Mouse (Mus musculus) MEL (cell line): ENCODE data around the gene Trabd. TPM values are rescaled to one million over a fixed set of nuclear protein-coding genes. Genes with fewer than 3 reads are reported as not detected.

Experiments used
- DNase-seq: peaks from one replicate; pipeline ENCODE4 v3.0.0; 2011; ENCODE audit warnings: low read depth, low spot score
- H3K27ac ChIP-seq: 2 replicates; pipeline ENCODE4 v1.5.1; 2012; ENCODE audit warnings: low read depth, mild to moderate bottlenecking, control low read depth, low read length, moderate library complexity; ENCODE audit not compliant: control insufficient read depth
- H3K27me3 ChIP-seq, 2 experiments: fragments of 150-350 bp in 1 of 2; sonication (generic) in 1 of 2; 2 replicates each; pipeline ENCODE4 v1.6.1; 2012; ENCODE audit warnings: low read length in 2 of 2, mild to moderate bottlenecking in 2 of 2, improper control_type of control experiment in 1 of 2, moderate library complexity in 1 of 2; ENCODE audit not compliant: insufficient read depth in 2 of 2, control insufficient read depth in 1 of 2
- H3K36me3 ChIP-seq, 2 experiments: 2 replicates each; pipeline ENCODE4 v1.6.1; 2012 to 2014; ENCODE audit warnings: low read length in 2 of 2, improper control_type of control experiment in 1 of 2, inconsistent platforms in 1 of 2, mild to moderate bottlenecking in 1 of 2; ENCODE audit not compliant: insufficient read depth in 2 of 2, control insufficient read depth in 1 of 2
- H3K4me1 ChIP-seq, 2 experiments: fragments of 150-350 bp in 1 of 2; sonication (generic) in 1 of 2; 2 replicates each; pipeline ENCODE4 v1.6.1; 2012; ENCODE audit warnings: low read length in 2 of 2, improper control_type of control experiment in 1 of 2, mild to moderate bottlenecking in 1 of 2; ENCODE audit not compliant: insufficient read depth in 2 of 2, control insufficient read depth in 1 of 2
- H3K4me3 ChIP-seq, 2 experiments: fragments of 150-350 bp in 1 of 2; sonication (generic) in 1 of 2; 2 replicates each; pipeline ENCODE4 v1.5.1; 2012; ENCODE audit warnings: low read depth in 2 of 2, low read length in 2 of 2, mild to moderate bottlenecking in 2 of 2, moderate library complexity in 2 of 2, control low read depth in 1 of 2, improper control_type of control experiment in 1 of 2; ENCODE audit not compliant: control insufficient read depth in 1 of 2, insufficient read depth in 1 of 2
- H3K79me2 ChIP-seq: 2 replicates; pipeline ENCODE4 v1.6.1; 2012; ENCODE audit warnings: mild to moderate bottlenecking, low read length, moderate library complexity; ENCODE audit not compliant: control insufficient read depth, poor library complexity, insufficient read depth
- H3K9ac ChIP-seq: 2 replicates; pipeline ENCODE4 v1.6.1; 2012; ENCODE audit warnings: low read depth, mild to moderate bottlenecking, control low read depth, low read length, moderate library complexity; ENCODE audit not compliant: control insufficient read depth, poor library complexity, severe bottlenecking
- H3K9me3 ChIP-seq: fragments of 150-350 bp; sonication (generic); replicated peaks from 2 replicates; pipeline ENCODE4 v1.6.1; 2012; ENCODE audit warnings: mild to moderate bottlenecking, low read length, improper control_type of control experiment, moderate library complexity; ENCODE audit not compliant: insufficient read depth
- BHLHE40 ChIP-seq: IDR thresholded peaks from 2 replicates; pipeline ENCODE4 v1.6.1; 2012; ENCODE audit warnings: low read depth, mild to moderate bottlenecking, inconsistent platforms, low read length, improper control_type of control experiment, borderline replicate concordance
- CHD2 ChIP-seq: IDR thresholded peaks from 2 replicates; pipeline ENCODE4 v1.6.1; 2011; ENCODE audit warnings: low read length, improper control_type of control experiment
- CTCF ChIP-seq, 3 experiments: IDR thresholded peaks in 2 of 3; conservative IDR thresholded peaks in 1 of 3; 2 replicates each; pipeline ENCODE4 v1.5.1; 2011 to 2012; ENCODE audit warnings: low read length in 3 of 3, low read depth in 2 of 3, mild to moderate bottlenecking in 2 of 3, improper control_type of control experiment in 1 of 3, inconsistent platforms in 1 of 3, mixed read lengths in 1 of 3, moderate library complexity in 1 of 3; ENCODE audit not compliant: control insufficient read depth in 1 of 3, insufficient read depth in 1 of 3, poor library complexity in 1 of 3, severe bottlenecking in 1 of 3
- ETS1 ChIP-seq: IDR thresholded peaks from 2 replicates; pipeline ENCODE4 v1.6.1; 2012; ENCODE audit warnings: low read depth, mild to moderate bottlenecking, inconsistent platforms, low read length, improper control_type of control experiment, moderate library complexity
- GABPA ChIP-seq: IDR thresholded peaks from 2 replicates; pipeline ENCODE4 v1.6.1; 2012; ENCODE audit warnings: low read depth, mild to moderate bottlenecking, inconsistent platforms, low read length, improper control_type of control experiment, moderate library complexity
- GATA1 ChIP-seq: IDR thresholded peaks from 2 replicates; pipeline ENCODE4 v1.6.1; 2011; ENCODE audit warnings: low read depth, low read length, improper control_type of control experiment
- HCFC1 ChIP-seq: IDR thresholded peaks from 2 replicates; pipeline ENCODE4 v1.6.1; 2012; ENCODE audit warnings: low read depth, mild to moderate bottlenecking, inconsistent platforms, low read length, improper control_type of control experiment, moderate library complexity
- JUND ChIP-seq: IDR thresholded peaks from 2 replicates; pipeline ENCODE4 v1.6.1; 2011; ENCODE audit warnings: low read depth, mild to moderate bottlenecking, improper control_type of control experiment, low read length
- MAFK ChIP-seq: IDR thresholded peaks from 2 replicates; pipeline ENCODE4 v1.6.1; 2011; ENCODE audit warnings: low read depth, mild to moderate bottlenecking, low read length, improper control_type of control experiment, borderline replicate concordance
- MAX ChIP-seq: IDR thresholded peaks from 2 replicates; pipeline ENCODE4 v1.6.1; 2011; ENCODE audit warnings: low read length, improper control_type of control experiment
- MAZ ChIP-seq: IDR thresholded peaks from 2 replicates; pipeline ENCODE4 v1.6.1; 2012; ENCODE audit warnings: low read depth, mild to moderate bottlenecking, inconsistent platforms, low read length, improper control_type of control experiment
- MEF2A ChIP-seq: IDR thresholded peaks from 2 replicates; pipeline ENCODE4 v1.6.1; 2014; ENCODE audit warnings: low read depth, mild to moderate bottlenecking, inconsistent platforms, low read length, improper control_type of control experiment; ENCODE audit not compliant: poor library complexity, insufficient replicate concordance, severe bottlenecking; ENCODE audit errors: extremely low read depth
- MXI1 ChIP-seq: IDR thresholded peaks from 2 replicates; pipeline ENCODE4 v1.6.1; 2011; ENCODE audit warnings: mild to moderate bottlenecking, low read depth, low read length, improper control_type of control experiment
- MYB ChIP-seq: IDR thresholded peaks from 2 replicates; pipeline ENCODE4 v1.6.1; 2011; ENCODE audit warnings: mild to moderate bottlenecking, low read depth, low read length, improper control_type of control experiment
- SIN3A ChIP-seq: IDR thresholded peaks from 2 replicates; pipeline ENCODE4 v1.6.1; 2012; ENCODE audit warnings: low read length, improper control_type of control experiment, inconsistent platforms
- TAL1 ChIP-seq: IDR thresholded peaks from 2 replicates; pipeline ENCODE4 v1.6.1; 2012; ENCODE audit warnings: mild to moderate bottlenecking, inconsistent platforms, low read length, moderate library complexity, mixed read lengths
- TBP ChIP-seq: IDR thresholded peaks from 2 replicates; pipeline ENCODE4 v1.8.0; 2011; ENCODE audit warnings: low read depth, low read length, improper control_type of control experiment
- TCF12 ChIP-seq: IDR thresholded peaks from 2 replicates; pipeline ENCODE4 v1.6.1; 2014; ENCODE audit warnings: low read depth, mild to moderate bottlenecking, inconsistent platforms, low read length, improper control_type of control experiment, moderate library complexity
- UBTF ChIP-seq: IDR thresholded peaks from 2 replicates; pipeline ENCODE4 v1.6.1; 2012; ENCODE audit warnings: low read depth, mild to moderate bottlenecking, inconsistent platforms, low read length, improper control_type of control experiment, moderate library complexity, borderline replicate concordance; ENCODE audit not compliant: insufficient read depth
- USF1 ChIP-seq: IDR thresholded peaks from 2 replicates; pipeline ENCODE4 v1.6.1; 2014; ENCODE audit warnings: low read depth, mild to moderate bottlenecking, inconsistent platforms, low read length, improper control_type of control experiment, moderate library complexity
- USF2 ChIP-seq, 2 experiments: IDR thresholded peaks; 2 replicates each; pipeline ENCODE4 v1.6.1; 2011 to 2012; ENCODE audit warnings: improper control_type of control experiment in 2 of 2, low read length in 2 of 2, borderline replicate concordance in 1 of 2, inconsistent platforms in 1 of 2, low read depth in 1 of 2, mild to moderate bottlenecking in 1 of 2; ENCODE audit not compliant: insufficient read depth in 1 of 2
- ZC3H11A ChIP-seq: IDR thresholded peaks from 2 replicates; pipeline ENCODE4 v1.6.1; 2012; ENCODE audit warnings: low read depth, mild to moderate bottlenecking, inconsistent platforms, low read length, improper control_type of control experiment
- ZKSCAN1 ChIP-seq: IDR thresholded peaks from 2 replicates; pipeline ENCODE4 v1.6.1; 2012; ENCODE audit warnings: low read depth, mild to moderate bottlenecking, inconsistent platforms, low read length, improper control_type of control experiment, moderate library complexity
- ZNF384 ChIP-seq: IDR thresholded peaks from 2 replicates; pipeline ENCODE4 v1.6.1; 2012; ENCODE audit warnings: low read depth, mild to moderate bottlenecking, inconsistent platforms, low read length, improper control_type of control experiment
- polyA plus RNA-seq, 2 experiments: library from polyadenylated mRNA; stranded (reverse) in 1 of 2; unstranded in 1 of 2; fragments of >175 nt in 1 of 2; fragments of >200 nt in 1 of 2; gene quantifications; 2 replicates each; pipeline versions ENCODE4 v1.2.1 to v1.2.4; 2012; ENCODE audit warnings: low replicate concordance in 2 of 2, low read depth in 1 of 2; ENCODE audit not compliant: insufficient read length in 2 of 2, insufficient read depth in 1 of 2, missing spikeins in 1 of 2
- total RNA-seq: library from RNA; depleted of rRNA; stranded (reverse); fragments of 300-350 nt; gene quantifications from 2 replicates; pipeline ENCODE4 v1.2.3, GENCODE M21; 2012

Trabd gene
- total and polyA plus RNA-seq, 3 experiments = 45.9 to 81.4 TPM; not detected in 1

GRCm38 (mm10) chr15:89106976-89107375, 32.1 kb downstream of the Trabd start:
- Histone ChIP-seq H3K9me3 (no peaks in the 10 kb centered on the region), H3K27me3 (no peaks in the 10 kb centered on the region), H3K36me3 (peaks cover 0 to 4% of the 10 kb centered on the region in 2 experiments; a peak in 2 of 4 replicates), H3K4me3 (no peak overlapping the region), H3K9ac (no peak overlapping the region), H3K27ac (no peak overlapping the region), H3K79me2 (no peaks in the 10 kb centered on the region), H3K4me1 (no peaks in the 10 kb centered on the region)
- no peak for TF ChIP-seq ETS1
- no peak for TF ChIP-seq CHD2
- TF ChIP-seq MAZ = no peak
- TF ChIP-seq UBTF = no peak
- TF ChIP-seq USF2 (IDR thresholded peaks at IDR 0.05; ENCODE audit: borderline replicate concordance in 1 of 2, insufficient read depth in 1 of 2, low read depth in 1 of 2, low read length in 2 of 2) = no peak
- no peak for TF ChIP-seq SIN3A
- no peak for TF ChIP-seq CTCF (IDR thresholded peaks at IDR 0.05 in 2 of 3, conservative IDR thresholded peaks at IDR 0.05 in 1 of 3; ENCODE audit: control insufficient read depth in 1 of 3, insufficient read depth in 1 of 3, low read depth in 2 of 3, low read length in 3 of 3, poor library complexity in 1 of 3, severe bottlenecking in 1 of 3)
- no peak for DNase-seq

DNA sequence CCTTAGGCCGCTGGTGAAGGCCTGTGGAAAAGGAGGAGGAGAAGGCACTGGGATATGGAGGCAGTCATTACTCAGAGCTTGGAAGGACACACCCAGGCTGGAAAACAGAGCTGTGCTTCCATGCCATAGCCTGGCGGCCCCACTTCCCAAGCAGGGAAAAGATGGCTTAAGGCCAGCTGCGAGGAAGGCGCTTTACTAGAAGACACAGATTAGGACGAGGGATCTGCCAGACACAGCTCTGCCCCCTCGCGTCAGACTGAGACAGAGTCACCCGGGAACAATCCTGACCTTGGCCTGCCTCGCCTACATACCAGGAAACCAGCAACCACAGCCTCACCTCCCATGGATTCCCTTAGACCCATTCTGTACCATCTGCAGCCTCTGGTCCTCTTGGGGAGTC, 35.2 kb downstream of the Trabd start:
- H3K9ac ChIP-seq = no peak overlapping the region
- DNase-seq = no peak
- no peaks in the 10 kb centered on the region for H3K79me2 ChIP-seq
- peaks cover 2 to 4% of the 10 kb centered on the region in 2 experiments; a peak in 3 of 4 replicates for H3K36me3 ChIP-seq
- no peak for TF ChIP-seq USF1
- no peak for TF ChIP-seq ZC3H11A
- TF ChIP-seq GABPA = no peak
- TF ChIP-seq USF2 (IDR thresholded peaks at IDR 0.05; ENCODE audit: borderline replicate concordance in 1 of 2, insufficient read depth in 1 of 2, low read depth in 1 of 2, low read length in 2 of 2) = no peak
- no peak for TF ChIP-seq JUND
- TF ChIP-seq ZKSCAN1 = no peak
- no peak for TF ChIP-seq MXI1
- no peak for TF ChIP-seq MAX
- TF ChIP-seq MEF2A = no peak
- TF ChIP-seq TAL1 = no peak
- TF ChIP-seq MAFK = no peak
- no peak for TF ChIP-seq ZNF384
- TF ChIP-seq CTCF (IDR thresholded peaks at IDR 0.05 in 2 of 3, conservative IDR thresholded peaks at IDR 0.05 in 1 of 3; ENCODE audit: control insufficient read depth in 1 of 3, insufficient read depth in 1 of 3, low read depth in 2 of 3, low read length in 3 of 3, poor library complexity in 1 of 3, severe bottlenecking in 1 of 3) = no peak
- TF ChIP-seq BHLHE40 = no peak
- no peak for TF ChIP-seq GATA1
- no peak for TF ChIP-seq TCF12
- no peak for TF ChIP-seq TBP
- no peak for TF ChIP-seq HCFC1
- TF ChIP-seq MYB = no peak
- TF ChIP-seq UBTF = no peak
- H3K27ac ChIP-seq = no peak overlapping the region
- no peaks in the 10 kb centered on the region for H3K9me3 ChIP-seq
- peaks cover 0 to 2% of the 10 kb centered on the region in 2 experiments; a peak in 1 of 4 replicates for H3K4me1 ChIP-seq
- H3K27me3 ChIP-seq = no peaks in the 10 kb centered on the region
- no peak overlapping the region for H3K4me3 ChIP-seq
